Mouse (Mus musculus) heart, embryonic 16.5 days (tissue): ENCODE data around the gene Fam163a. TPM values are rescaled to one million over a fixed set of nuclear protein-coding genes. Genes with fewer than 3 reads are reported as not detected.

Experiments
- ATAC-seq: fragments of 200-750 bp; cut with Nextera tagmentation; replicated peaks from 2 replicates; pipeline ENCODE4 v1.8.0; 2017; ENCODE audit warnings: moderate number of reproducible peaks; ENCODE audit not compliant: insufficient read depth, low FRiP score; ENCODE audit errors: extremely low read depth
- H3K27ac ChIP-seq: fragments of 300-500 bp; sonication (generic); 2 replicates; pipeline ENCODE4 v1.5.1; 2014; ENCODE audit warnings: mild to moderate bottlenecking, low read length, control low read depth, moderate library complexity
- H3K27me3 ChIP-seq: fragments of 300-500 bp; sonication (generic); 2 replicates; pipeline ENCODE4 v1.6.1; 2014; ENCODE audit warnings: low read length, mixed read lengths; ENCODE audit not compliant: control insufficient read depth, insufficient read depth
- H3K36me3 ChIP-seq: fragments of 300-500 bp; sonication (generic); 2 replicates; pipeline ENCODE4 v1.6.1; 2014; ENCODE audit not compliant: control insufficient read depth, insufficient read depth
- H3K4me1 ChIP-seq: fragments of 300-500 bp; sonication (generic); 2 replicates; pipeline ENCODE4 v1.6.1; 2014; ENCODE audit warnings: low read length, mixed read lengths; ENCODE audit not compliant: control insufficient read depth, insufficient read depth
- H3K4me2 ChIP-seq: fragments of 300-500 bp; sonication (generic); 2 replicates; pipeline ENCODE4 v1.6.1; 2014; ENCODE audit warnings: low read depth, mild to moderate bottlenecking, control low read depth, low read length
- H3K4me3 ChIP-seq: fragments of 300-500 bp; sonication (generic); 2 replicates; pipeline ENCODE4 v1.5.1; 2014; ENCODE audit warnings: mild to moderate bottlenecking, control low read depth, low read length
- H3K9ac ChIP-seq: fragments of 300-500 bp; sonication (generic); 2 replicates; pipeline ENCODE4 v1.6.1; 2014; ENCODE audit warnings: low read length, control low read depth
- H3K9me3 ChIP-seq: fragments of 300-500 bp; sonication (generic); replicated peaks from 2 replicates; pipeline ENCODE4 v1.6.1; 2016; ENCODE audit warnings: low read length; ENCODE audit not compliant: control insufficient read depth
- WGBS: fragments of 180-500 bp; shearing (Covaris S2); extraction: QIAGEN DNeasy Blood & Tissue Kit; methylation state at CpG from one replicate; pipeline ENCODE4 v1.1.7; 2014; 5-methylcytosine and 5-hydroxymethylcytosine counted together
- polyA plus RNA-seq: library from polyadenylated mRNA; unstranded; fragments of >200 nt; fragmentation: Nextera tagmentation; extraction: Ambion mirVana; gene quantifications from 2 replicates; pipeline ENCODE4 v1.2.1, GENCODE M21; 2015

The Fam163a gene
- polyA plus RNA-seq, 1 experiment from 2014 or later, result 1.6 TPM

DNA sequence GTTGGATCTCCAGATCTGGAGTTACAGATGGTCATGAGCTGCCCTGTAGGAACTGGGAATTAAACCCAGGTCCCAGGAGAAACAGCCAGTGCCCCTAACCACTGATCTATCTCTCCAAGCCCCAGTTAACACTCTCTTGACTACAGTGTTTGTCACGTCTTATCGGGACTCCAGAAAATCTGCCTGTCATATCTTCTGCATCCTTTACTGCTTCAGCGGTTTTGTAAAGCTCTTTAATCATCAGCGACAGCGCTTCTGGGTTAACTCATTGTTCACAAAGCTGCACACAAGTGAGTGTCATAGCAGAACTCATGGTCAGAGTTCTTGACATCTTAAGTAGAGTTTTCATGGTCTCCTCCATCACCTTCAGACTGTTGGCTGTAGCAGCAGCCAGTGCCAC is 22.1 kb upstream of the Fam163a start:
- Histone ChIP-seq H3K4me3 (no peak overlapping the region), H3K9ac (no peak overlapping the region), H3K4me1 (peaks cover 22% of the 10 kb centered on the region), H3K27ac (no peak overlapping the region), H3K4me2 (no peak overlapping the region), H3K27me3 (no peaks in the 10 kb centered on the region), H3K9me3 (no peaks in the 10 kb centered on the region), H3K36me3 (no peaks in the 10 kb centered on the region)
- 48% methylated on average over 5 of the region's 5 CpGs for WGBS
- ATAC-seq, result no peak

DNA sequence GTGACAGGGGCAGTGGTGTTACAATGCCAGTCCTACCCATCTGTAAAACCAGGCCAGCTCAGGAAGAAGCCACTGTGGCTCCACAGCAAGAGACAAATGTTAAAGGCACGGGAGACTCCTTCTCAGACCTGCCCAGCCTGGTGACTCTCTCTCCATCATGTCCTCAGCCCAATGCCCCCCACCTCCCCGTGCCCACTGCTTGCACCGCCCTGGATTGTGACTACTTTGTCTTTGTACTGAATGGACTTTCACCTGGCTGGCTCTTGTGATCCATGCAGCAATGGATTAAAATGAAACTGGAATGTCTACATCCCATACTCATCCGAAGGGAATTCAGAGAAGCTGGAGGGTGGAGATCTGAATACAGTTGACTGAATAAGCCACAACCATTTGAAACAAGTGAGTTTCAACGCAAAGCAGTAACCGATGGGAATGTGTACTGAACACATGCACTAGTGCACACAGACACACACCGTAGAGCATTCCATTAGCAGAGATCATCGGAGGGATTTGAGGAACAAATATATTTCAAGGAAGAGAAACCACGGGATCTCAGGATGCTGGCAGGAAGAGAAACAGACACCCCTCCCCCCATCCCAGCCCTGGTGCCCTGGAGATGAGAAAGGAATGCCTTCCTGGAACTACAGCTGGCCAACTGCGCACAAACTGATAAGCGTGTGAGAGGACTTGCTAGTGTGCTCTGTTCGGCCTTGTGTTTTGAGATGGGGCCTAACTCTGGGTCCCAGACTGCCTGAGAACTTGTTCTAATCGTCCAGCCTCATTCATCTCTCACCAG is 17.6 kb upstream of the Fam163a start:
- H3K27me3 ChIP-seq, result no peaks in the 10 kb centered on the region
- H3K36me3 ChIP-seq, result no peaks in the 10 kb centered on the region
- H3K9ac ChIP-seq, result no peak overlapping the region
- peak overlapping the region; percentile 79 for H3K27ac ChIP-seq
- WGBS, result 38% methylated on average over 13 of the region's 13 CpGs
- no peaks in the 10 kb centered on the region for H3K9me3 ChIP-seq
- peak overlapping the region; percentile 20; the same call in 1 of the 2 replicates for H3K4me2 ChIP-seq
- H3K4me1 ChIP-seq, result peaks cover 33% of the 10 kb centered on the region
- H3K4me3 ChIP-seq, result no peak overlapping the region
- ATAC-seq, result peak; percentile 88

DNA sequence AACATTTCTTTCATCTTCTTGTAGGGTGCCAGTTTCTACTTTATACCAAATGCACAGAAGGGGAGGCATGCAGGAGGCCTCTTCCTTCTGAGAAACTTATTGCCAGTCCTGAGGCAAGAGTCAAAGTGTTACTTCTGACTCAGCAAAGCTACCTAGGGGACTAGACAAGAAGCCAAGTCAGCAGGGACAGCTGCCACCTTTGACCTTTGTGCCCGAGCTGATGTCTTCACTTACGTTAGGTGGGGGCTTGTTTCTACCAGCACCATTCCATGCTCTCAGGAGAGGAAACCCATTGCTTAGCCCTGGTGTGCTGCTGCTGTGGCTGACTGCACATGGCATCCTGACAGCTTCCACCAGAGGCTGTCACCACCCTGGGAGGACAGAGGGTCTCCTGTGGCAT is 16.5 kb upstream of the Fam163a start:
- Histone ChIP-seq H3K9ac (no peak overlapping the region), H3K4me3 (no peak overlapping the region), H3K9me3 (no peaks in the 10 kb centered on the region), H3K27ac (no peak overlapping the region), H3K4me2 (no peak overlapping the region), H3K4me1 (peaks cover 35% of the 10 kb centered on the region), H3K36me3 (no peaks in the 10 kb centered on the region), H3K27me3 (no peaks in the 10 kb centered on the region)
- ATAC-seq, result no peak
- WGBS, result 80% methylated on average over 2 of the region's 2 CpGs

DNA sequence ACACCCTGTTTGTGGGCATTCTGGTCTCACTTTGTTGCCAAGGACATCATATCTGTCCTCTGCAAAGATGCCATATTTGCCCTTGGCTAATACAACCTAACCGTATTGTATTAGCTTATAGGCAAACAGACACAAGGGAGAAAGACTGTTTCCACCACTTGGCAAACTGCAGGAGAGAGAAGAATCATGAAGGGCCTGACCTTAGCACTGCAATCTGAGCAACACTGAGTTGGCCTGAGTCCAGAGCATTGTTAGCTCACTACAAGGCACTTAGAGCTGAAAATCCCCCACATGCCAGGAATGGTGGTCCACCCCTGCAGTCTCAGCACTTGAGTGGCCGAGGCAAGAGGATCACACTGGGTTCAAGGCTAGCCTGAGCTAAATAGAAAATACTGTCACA is 13.7 kb upstream of the Fam163a start:
- peak overlapping the region; percentile 77 for H3K27ac ChIP-seq
- H3K4me2 ChIP-seq, result no peak overlapping the region
- peaks cover 35% of the 10 kb centered on the region for H3K4me1 ChIP-seq
- no peak overlapping the region for H3K9ac ChIP-seq
- H3K36me3 ChIP-seq, result no peaks in the 10 kb centered on the region
- 47% methylated on average over 2 of the region's 2 CpGs for WGBS
- no peaks in the 10 kb centered on the region for H3K27me3 ChIP-seq
- H3K4me3 ChIP-seq, result no peak overlapping the region
- no peaks in the 10 kb centered on the region for H3K9me3 ChIP-seq
- ATAC-seq, result no peak

DNA sequence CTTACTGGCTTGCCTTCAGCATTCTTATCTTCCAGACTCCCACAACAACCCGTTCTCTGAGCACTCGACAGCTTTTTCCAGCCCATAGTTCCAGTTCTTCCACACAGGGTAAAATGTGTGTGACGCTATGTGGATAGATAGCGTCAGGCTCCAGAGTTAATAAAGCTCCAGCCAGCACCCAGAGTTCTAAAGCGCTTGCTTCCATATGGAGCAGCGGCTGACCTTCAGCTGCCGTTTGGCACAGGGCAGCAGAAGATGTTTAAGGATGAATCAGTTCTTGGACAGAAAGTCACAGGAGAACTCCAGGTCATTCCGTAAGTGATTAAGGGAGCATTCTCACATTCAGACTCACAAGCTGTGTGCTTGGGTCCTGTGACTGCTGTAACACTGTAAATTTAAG is 13.1 kb upstream of the Fam163a start:
- H3K4me2 ChIP-seq, result peak overlapping the region; percentile 26; the same call in 1 of the 2 replicates
- peaks cover 34% of the 10 kb centered on the region for H3K4me1 ChIP-seq
- no peaks in the 10 kb centered on the region for H3K27me3 ChIP-seq
- no peaks in the 10 kb centered on the region for H3K9me3 ChIP-seq
- 25% methylated on average over 8 of the region's 8 CpGs for WGBS
- peak overlapping the region; percentile 0; the same call in 1 of the 2 replicates for H3K9ac ChIP-seq
- H3K36me3 ChIP-seq, result no peaks in the 10 kb centered on the region
- peak; percentile 43 for ATAC-seq
- peak overlapping the region; percentile 77 for H3K27ac ChIP-seq
- H3K4me3 ChIP-seq, result no peak overlapping the region

DNA sequence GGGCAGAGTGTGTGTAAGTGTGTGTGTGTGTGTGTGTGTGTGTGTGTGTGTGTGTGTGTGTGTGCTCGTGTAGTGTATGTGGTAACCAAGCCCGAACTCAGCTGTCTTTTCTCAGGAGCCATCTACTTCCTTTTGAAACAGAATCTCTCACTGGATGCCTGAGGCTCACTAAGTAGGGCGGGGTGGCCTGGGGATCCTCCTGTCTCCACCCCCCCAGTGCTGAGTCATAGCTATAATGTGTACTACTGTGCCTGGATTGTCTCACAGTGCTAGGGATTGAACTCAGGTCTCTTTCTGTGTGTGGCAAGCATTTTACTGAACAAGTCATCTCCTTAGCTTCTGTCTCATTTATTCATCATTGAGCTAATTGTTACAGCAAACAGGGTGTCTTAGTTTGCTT is 12.6 kb upstream of the Fam163a start:
- WGBS, result 43% methylated on average over 3 of the region's 3 CpGs
- Histone ChIP-seq H3K27ac (peak overlapping the region; percentile 77), H3K4me1 (peaks cover 31% of the 10 kb centered on the region)

DNA sequence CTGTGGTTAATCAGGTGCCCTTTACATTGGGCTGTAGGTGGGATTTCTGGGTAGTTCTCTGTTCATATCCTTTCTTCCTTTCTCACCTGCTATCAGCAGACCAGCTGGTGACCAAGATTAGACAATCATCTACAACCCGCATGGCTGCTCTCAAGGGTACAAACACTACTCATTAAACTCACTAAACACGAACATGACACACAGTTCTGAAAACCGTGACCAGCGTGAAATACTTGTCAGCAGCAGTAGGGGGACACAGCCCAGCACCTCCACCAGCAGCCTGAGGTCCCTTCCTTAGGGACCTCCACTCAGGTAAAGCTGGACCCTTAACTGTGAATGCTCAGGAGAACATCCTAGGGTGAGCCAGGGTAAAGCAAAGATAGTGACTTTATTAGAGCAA is 11.4 kb upstream of the Fam163a start:
- no peaks in the 10 kb centered on the region for H3K36me3 ChIP-seq
- peaks cover 22% of the 10 kb centered on the region for H3K4me1 ChIP-seq
- H3K4me2 ChIP-seq, result no peak overlapping the region
- no peaks in the 10 kb centered on the region for H3K9me3 ChIP-seq
- ATAC-seq, result no peak
- H3K4me3 ChIP-seq, result no peak overlapping the region
- H3K27ac ChIP-seq, result no peak overlapping the region
- H3K9ac ChIP-seq, result no peak overlapping the region
- WGBS, result 77% methylated on average over 4 of the region's 4 CpGs
- H3K27me3 ChIP-seq, result no peaks in the 10 kb centered on the region

More for the DNA sequence above, 12.6 kb upstream of the Fam163a start:
- ATAC-seq, result peak; percentile 68
- Histone ChIP-seq H3K36me3 (no peaks in the 10 kb centered on the region), H3K4me2 (no peak overlapping the region; the same call in 1 of the 2 replicates), H3K27me3 (no peaks in the 10 kb centered on the region), H3K4me3 (no peak overlapping the region), H3K9me3 (no peaks in the 10 kb centered on the region), H3K9ac (no peak overlapping the region)

DNA sequence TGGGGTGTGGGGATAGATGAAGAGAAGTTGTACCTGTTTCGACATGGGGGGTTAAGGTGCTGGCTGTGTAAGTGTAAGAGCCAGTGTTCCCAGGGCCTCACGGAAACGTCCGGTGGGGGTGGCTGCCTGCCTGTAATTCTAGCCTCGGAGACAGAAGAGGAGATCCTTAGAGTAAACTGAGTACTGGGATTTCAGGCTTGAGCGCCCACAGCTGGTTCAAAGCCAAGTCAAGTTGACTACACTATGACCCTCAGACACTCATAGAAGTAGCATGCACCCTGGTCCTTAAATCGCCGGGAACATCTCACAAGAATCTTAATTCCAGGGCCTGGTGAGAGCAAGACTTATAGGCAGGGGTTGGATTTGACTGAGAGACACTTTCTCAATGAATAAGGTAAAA is 9.8 kb upstream of the Fam163a start:
- no peak overlapping the region for H3K9ac ChIP-seq
- H3K27me3 ChIP-seq, result no peaks in the 10 kb centered on the region
- ATAC-seq, result no peak
- H3K4me3 ChIP-seq, result no peak overlapping the region
- H3K9me3 ChIP-seq, result no peaks in the 10 kb centered on the region
- H3K4me2 ChIP-seq, result no peak overlapping the region
- H3K36me3 ChIP-seq, result no peaks in the 10 kb centered on the region
- no peak overlapping the region for H3K27ac ChIP-seq
- H3K4me1 ChIP-seq, result peaks cover 22% of the 10 kb centered on the region
- WGBS, result 81% methylated on average over 8 of the region's 8 CpGs

DNA sequence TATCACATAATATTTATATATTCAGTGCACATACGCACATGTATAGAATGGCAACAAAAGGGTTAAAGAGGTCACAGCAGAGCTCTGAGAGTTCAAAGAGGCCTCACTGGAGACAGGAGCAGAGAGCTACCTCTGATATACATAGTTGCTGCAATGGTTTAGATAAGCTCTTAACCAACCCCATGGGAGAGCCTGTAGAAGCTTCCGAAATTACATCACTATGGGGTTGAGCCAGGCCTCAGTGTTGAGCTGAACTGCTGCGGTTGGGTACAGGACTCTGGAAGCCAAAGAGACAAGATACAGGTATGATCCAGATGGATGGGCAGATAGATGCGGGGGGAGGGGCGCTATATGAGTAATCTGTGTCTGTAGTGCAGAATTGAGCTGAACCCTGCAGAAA is 8.1 kb upstream of the Fam163a start:
- H3K27me3 ChIP-seq, result no peaks in the 10 kb centered on the region
- no peak overlapping the region for H3K9ac ChIP-seq
- no peaks in the 10 kb centered on the region for H3K9me3 ChIP-seq
- no peak for ATAC-seq
- H3K4me2 ChIP-seq, result no peak overlapping the region
- peaks cover 13% of the 10 kb centered on the region for H3K4me1 ChIP-seq
- no peak overlapping the region for H3K4me3 ChIP-seq
- H3K36me3 ChIP-seq, result no peaks in the 10 kb centered on the region
- no peak overlapping the region for H3K27ac ChIP-seq
- WGBS, result 60% methylated on average over 5 of the region's 5 CpGs
